Mouse (Mus musculus) left cerebral cortex, adult 2 months (tissue): ENCODE measurements at regions not wholly inside any gene's neighbourhood (a gene's known extent, or its start where the extent isn't known, plus 50 kb on each side); places are given as distances from the start of the nearest gene placed in this dataset.

Experiments used
- DNase-seq, 2 experiments: peaks; one replicate each; pipeline ENCODE4 v3.0.0; 2021 to 2022; ENCODE audit warnings: low spot score in 2 of 2, mixed read lengths in 1 of 2; ENCODE audit errors: extremely low spot score in 1 of 2
- H3K27ac ChIP-seq: fragments of 200-600 bp; 2 replicates; pipeline ENCODE4 v1.8.1; 2022
- H3K4me3 ChIP-seq: fragments of 200-600 bp; 2 replicates; pipeline ENCODE4 v1.8.1; 2022
- CTCF ChIP-seq: fragments of 200-600 bp; IDR thresholded peaks from 2 replicates; pipeline ENCODE4 v1.8.1; 2022; ENCODE audit warnings: antibody characterized with exemption, mild to moderate bottlenecking, moderate library complexity
- intact Hi-C: fragments of 180-260 bp; cut with DNase I; formaldehyde crosslinking; loops from one replicate; pipeline ENCODE4 v1.15.1; 2025

DNA sequence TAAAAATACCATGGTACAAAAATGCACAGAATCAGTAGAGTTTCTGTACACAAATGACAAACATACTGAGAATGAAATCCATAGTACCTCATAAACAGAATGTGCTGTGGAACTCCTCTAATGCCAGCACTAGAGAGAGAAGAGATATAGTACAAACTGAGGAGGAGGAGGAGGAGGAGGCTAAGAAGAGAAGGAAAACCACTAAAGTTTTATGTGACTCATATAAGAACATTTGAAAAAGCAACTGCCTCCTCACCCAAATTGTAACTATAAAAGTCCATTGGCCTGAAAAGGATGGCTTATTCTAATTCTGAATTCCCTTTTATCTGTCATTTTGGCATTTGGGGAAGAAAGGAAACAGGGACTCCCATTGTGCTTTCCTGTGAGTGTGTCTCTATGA lies 567.7 kb downstream of the Actrt1 start:
- intact Hi-C loops = loop anchor here (10.0 kb wide), 1 partner anchor 258 kb away; no protein-coding TSS in a partner anchor
- H3K4me3 ChIP-seq = no peak overlapping the region
- no peak for DNase-seq
- no peak overlapping the region for H3K27ac ChIP-seq
- no peak for TF ChIP-seq CTCF
